Mouse (Mus musculus): ENCODE results near the gene Osbpl3. TPM values are rescaled to one million over a fixed set of nuclear protein-coding genes. Genes with fewer than 3 reads are reported as not detected.

The Osbpl3 gene
- polyA plus RNA-seq, 1 experiment from 2014 or later, result 9.7 TPM

- no peak for DNase-seq (ENCODE audit: low spot score)
- WGBS, result 76% methylated on average over 3 of the region's 3 CpGs
- Histone ChIP-seq H3K9ac (ENCODE audit: low read depth, low read length) (no peak overlapping the region), H3K4me1 (ENCODE audit: control insufficient read depth, insufficient read depth, low read length) (no peaks in the 10 kb centered on the region), H3K36me3 (ENCODE audit: control insufficient read depth, insufficient read depth, low read length) (no peaks in the 10 kb centered on the region), H3K27me3 (replicated peaks; ENCODE audit: control insufficient read depth, insufficient read depth, low read length) (no peaks in the 10 kb centered on the region), H3K4me2 (ENCODE audit: low read depth, low read length) (no peak overlapping the region), H3K27ac (replicated peaks; ENCODE audit: low read depth, low read length) (no peak overlapping the region), H3K9me3 (ENCODE audit: control insufficient read depth, low read length) (no peaks in the 10 kb centered on the region), H3K4me3 (ENCODE audit: low read depth, low read length) (no peak overlapping the region)
- ATAC-seq (ENCODE audit: low read depth), result no peak
Measured at GRCm38 (mm10) chr6:50286881-50287280, 169.1 kb downstream of the Osbpl3 start.

GRCm38 (mm10) chr6:50279642-50280041 lies 176.4 kb downstream of the Osbpl3 start:
- Histone ChIP-seq H3K27me3 (replicated peaks; ENCODE audit: control insufficient read depth, insufficient read depth, low read length) (no peaks in the 10 kb centered on the region), H3K9ac (ENCODE audit: low read depth, low read length) (no peak overlapping the region), H3K27ac (replicated peaks; ENCODE audit: low read depth, low read length) (no peak overlapping the region), H3K36me3 (ENCODE audit: control insufficient read depth, insufficient read depth, low read length) (no peaks in the 10 kb centered on the region), H3K4me1 (ENCODE audit: control insufficient read depth, insufficient read depth, low read length) (no peaks in the 10 kb centered on the region), H3K4me3 (ENCODE audit: low read depth, low read length) (no peak overlapping the region), H3K9me3 (ENCODE audit: control insufficient read depth, low read length) (no peaks in the 10 kb centered on the region), H3K4me2 (ENCODE audit: low read depth, low read length) (no peak overlapping the region)
- ATAC-seq (ENCODE audit: low read depth) (no peak), DNase-seq (ENCODE audit: low spot score) (no peak)
- 92% methylated on average over 7 of the region's 7 CpGs for WGBS

- no peak for ATAC-seq (ENCODE audit: low read depth)
- 82% methylated on average over 4 of the region's 4 CpGs for WGBS
- H3K36me3 ChIP-seq (ENCODE audit: control insufficient read depth, insufficient read depth, low read length), result no peaks in the 10 kb centered on the region
- H3K9ac ChIP-seq (ENCODE audit: low read depth, low read length), result no peak overlapping the region
- H3K4me1 ChIP-seq (ENCODE audit: control insufficient read depth, insufficient read depth, low read length), result no peaks in the 10 kb centered on the region
- DNase-seq (ENCODE audit: low spot score), result no peak
- no peaks in the 10 kb centered on the region for H3K9me3 ChIP-seq (ENCODE audit: control insufficient read depth, low read length)
- H3K27ac ChIP-seq (replicated peaks; ENCODE audit: low read depth, low read length), result no peak overlapping the region
- no peak overlapping the region for H3K4me3 ChIP-seq (ENCODE audit: low read depth, low read length)
- H3K4me2 ChIP-seq (ENCODE audit: low read depth, low read length), result no peak overlapping the region
- H3K27me3 ChIP-seq (replicated peaks; ENCODE audit: control insufficient read depth, insufficient read depth, low read length), result no peaks in the 10 kb centered on the region
Measured at GRCm38 (mm10) chr6:50273947-50274346, 182.1 kb downstream of the Osbpl3 start.

GRCm38 (mm10) chr6:50273416-50273815 lies 182.6 kb downstream of the Osbpl3 start:
- 56% methylated on average over 1 of the region's 1 CpGs for WGBS
- no peak for DNase-seq (ENCODE audit: low spot score)
- Histone ChIP-seq H3K9ac (ENCODE audit: low read depth, low read length) (no peak overlapping the region), H3K9me3 (ENCODE audit: control insufficient read depth, low read length) (no peaks in the 10 kb centered on the region), H3K27ac (replicated peaks; ENCODE audit: low read depth, low read length) (no peak overlapping the region), H3K36me3 (ENCODE audit: control insufficient read depth, insufficient read depth, low read length) (no peaks in the 10 kb centered on the region), H3K27me3 (replicated peaks; ENCODE audit: control insufficient read depth, insufficient read depth, low read length) (no peaks in the 10 kb centered on the region), H3K4me3 (ENCODE audit: low read depth, low read length) (no peak overlapping the region), H3K4me2 (ENCODE audit: low read depth, low read length) (no peak overlapping the region), H3K4me1 (ENCODE audit: control insufficient read depth, insufficient read depth, low read length) (no peaks in the 10 kb centered on the region)
- ATAC-seq (ENCODE audit: low read depth), result no peak

GRCm38 (mm10) chr6:50263670-50264069 lies 192.3 kb downstream of the Osbpl3 start, which contains the start of gene Gsdme:
Gsdme (minus strand) TSS chr6:50263862.
- no peaks in the 10 kb centered on the region for H3K27me3 ChIP-seq (replicated peaks; ENCODE audit: control insufficient read depth, insufficient read depth, low read length)
- ATAC-seq (ENCODE audit: low read depth) (no peak), DNase-seq (ENCODE audit: low spot score) (no peak)
- WGBS, result 83% methylated on average over 6 of the region's 6 CpGs
- no peak within 1 kb of the TSS for H3K4me3 ChIP-seq (ENCODE audit: low read depth, low read length)
- H3K36me3 ChIP-seq (ENCODE audit: control insufficient read depth, insufficient read depth, low read length), result no peaks in the 10 kb centered on the region
- H3K4me2 ChIP-seq (ENCODE audit: low read depth, low read length), result no peak within 1 kb of the TSS
- H3K4me1 ChIP-seq (ENCODE audit: control insufficient read depth, insufficient read depth, low read length), result peaks cover 6% of the 10 kb centered on the region; the same call in 1 of the 2 replicates
- H3K9ac ChIP-seq (ENCODE audit: low read depth, low read length), result no peak within 1 kb of the TSS
- no peaks in the 10 kb centered on the region for H3K9me3 ChIP-seq (ENCODE audit: control insufficient read depth, low read length)
- no peak within 1 kb of the TSS for H3K27ac ChIP-seq (replicated peaks; ENCODE audit: low read depth, low read length)

GRCm38 (mm10) chr6:50262310-50262709 lies 193.7 kb downstream of the Osbpl3 start:
- peak overlapping the region; percentile 61 for H3K9ac ChIP-seq (ENCODE audit: low read depth, low read length)

GRCm38 (mm10) chr6:50261922-50262261 lies 194.1 kb downstream of the Osbpl3 start:
- H3K36me3 ChIP-seq (ENCODE audit: control insufficient read depth, insufficient read depth, low read length), result no peaks in the 10 kb centered on the region
- no peaks in the 10 kb centered on the region for H3K27me3 ChIP-seq (replicated peaks; ENCODE audit: control insufficient read depth, insufficient read depth, low read length)
- peak overlapping the region; percentile 61 for H3K9ac ChIP-seq (ENCODE audit: low read depth, low read length)
- no peaks in the 10 kb centered on the region for H3K9me3 ChIP-seq (ENCODE audit: control insufficient read depth, low read length)
- 2% methylated on average over 3 of the region's 6 CpGs for WGBS
- peak overlapping the region; percentile 47 for H3K4me3 ChIP-seq (ENCODE audit: low read depth, low read length)
- H3K4me1 ChIP-seq (ENCODE audit: control insufficient read depth, insufficient read depth, low read length), result peaks cover 6% of the 10 kb centered on the region; the same call in 1 of the 2 replicates
- ATAC-seq (ENCODE audit: low read depth), result no peak; the same call in 1 of the 2 replicates
- DNase-seq (ENCODE audit: low spot score), result no peak
- no peak overlapping the region for H3K27ac ChIP-seq (replicated peaks; ENCODE audit: low read depth, low read length)
- H3K4me2 ChIP-seq (ENCODE audit: low read depth, low read length), result peak overlapping the region; percentile 81

More at GRCm38 (mm10) chr6:50262310-50262709, 193.7 kb downstream of the Osbpl3 start:
- Histone ChIP-seq H3K4me1 (ENCODE audit: control insufficient read depth, insufficient read depth, low read length) (peaks cover 6% of the 10 kb centered on the region; the same call in 1 of the 2 replicates), H3K4me2 (ENCODE audit: low read depth, low read length) (peak overlapping the region; percentile 81), H3K27me3 (replicated peaks; ENCODE audit: control insufficient read depth, insufficient read depth, low read length) (no peaks in the 10 kb centered on the region), H3K4me3 (ENCODE audit: low read depth, low read length) (peak overlapping the region; percentile 47), H3K9me3 (ENCODE audit: control insufficient read depth, low read length) (no peaks in the 10 kb centered on the region), H3K27ac (replicated peaks; ENCODE audit: low read depth, low read length) (no peak overlapping the region), H3K36me3 (ENCODE audit: control insufficient read depth, insufficient read depth, low read length) (no peaks in the 10 kb centered on the region)
- DNase-seq (ENCODE audit: low spot score), result no peak
- no peak for ATAC-seq (ENCODE audit: low read depth)
- 32% methylated on average over 7 of the region's 7 CpGs for WGBS

GRCm38 (mm10) chr6:50261201-50261921 lies 194.6 kb downstream of the Osbpl3 start:
- peak; percentile 86 for DNase-seq (ENCODE audit: low spot score)
- H3K9ac ChIP-seq (ENCODE audit: low read depth, low read length), result peak overlapping the region; percentile 61
- H3K4me1 ChIP-seq (ENCODE audit: control insufficient read depth, insufficient read depth, low read length), result peaks cover 6% of the 10 kb centered on the region; the same call in 1 of the 2 replicates
- peak overlapping the region; percentile 47 for H3K4me3 ChIP-seq (ENCODE audit: low read depth, low read length)
- ATAC-seq (ENCODE audit: low read depth), result peak; percentile 93
- no peaks in the 10 kb centered on the region for H3K27me3 ChIP-seq (replicated peaks; ENCODE audit: control insufficient read depth, insufficient read depth, low read length)
- peak overlapping the region; percentile 81 for H3K4me2 ChIP-seq (ENCODE audit: low read depth, low read length)
- WGBS, result 2% methylated on average over 31 of the region's 35 CpGs
- H3K9me3 ChIP-seq (ENCODE audit: control insufficient read depth, low read length), result no peaks in the 10 kb centered on the region
- no peaks in the 10 kb centered on the region for H3K36me3 ChIP-seq (ENCODE audit: control insufficient read depth, insufficient read depth, low read length)
- 0 out of 2 replicates have a peak overlapping the region, but pooled peaks have one; percentile 19 for H3K27ac ChIP-seq (replicated peaks; ENCODE audit: low read depth, low read length)

GRCm38 (mm10) chr6:50255356-50255755 lies 200.6 kb downstream of the Osbpl3 start:
- no peak overlapping the region for H3K9ac ChIP-seq (ENCODE audit: low read depth, low read length)
- ATAC-seq (ENCODE audit: low read depth) (no peak), DNase-seq (ENCODE audit: low spot score) (no peak)
- H3K36me3 ChIP-seq (ENCODE audit: control insufficient read depth, insufficient read depth, low read length), result no peaks in the 10 kb centered on the region
- H3K4me2 ChIP-seq (ENCODE audit: low read depth, low read length), result no peak overlapping the region
- H3K4me1 ChIP-seq (ENCODE audit: control insufficient read depth, insufficient read depth, low read length), result no peaks in the 10 kb centered on the region
- no peak overlapping the region for H3K27ac ChIP-seq (replicated peaks; ENCODE audit: low read depth, low read length)
- H3K27me3 ChIP-seq (replicated peaks; ENCODE audit: control insufficient read depth, insufficient read depth, low read length), result no peaks in the 10 kb centered on the region
- no peaks in the 10 kb centered on the region for H3K9me3 ChIP-seq (ENCODE audit: control insufficient read depth, low read length)
- H3K4me3 ChIP-seq (ENCODE audit: low read depth, low read length), result no peak overlapping the region
- 66% methylated on average over 5 of the region's 5 CpGs for WGBS
